Mouse (Mus musculus) kidney, adult 2 months (tissue): ENCODE measurements at regions not wholly inside any gene's neighbourhood (a gene's known extent, or its start where the extent isn't known, plus 50 kb on each side); places are given as distances from the start of the nearest gene placed in this dataset.

Experiments used
- DNase-seq: peaks from one replicate; pipeline ENCODE4 v3.0.0; 2021
- H3K27ac ChIP-seq: fragments of 200-500 bp; 2 replicates; pipeline ENCODE4 v1.5.1; 2012; ENCODE audit warnings: low read depth, low read length, control low read depth, inconsistent platforms; ENCODE audit not compliant: insufficient read depth
- H3K27me3 ChIP-seq: fragments of 200-500 bp; replicated peaks from 2 replicates; pipeline ENCODE4 v1.6.1; 2012; ENCODE audit warnings: mild to moderate bottlenecking, moderate library complexity, low read length, inconsistent platforms; ENCODE audit not compliant: control insufficient read depth, insufficient read depth
- H3K36me3 ChIP-seq: fragments of 200-500 bp; 2 replicates; pipeline ENCODE4 v1.6.1; 2012; ENCODE audit warnings: mild to moderate bottlenecking, moderate library complexity, low read length, inconsistent platforms; ENCODE audit not compliant: control insufficient read depth, insufficient read depth
- H3K4me1 ChIP-seq: fragments of 200-500 bp; 2 replicates; pipeline ENCODE4 v1.6.1; 2011; ENCODE audit warnings: low read length; ENCODE audit not compliant: control insufficient read depth, insufficient read depth
- H3K4me3 ChIP-seq: fragments of 200-500 bp; 2 replicates; pipeline ENCODE4 v1.5.1; 2011; ENCODE audit warnings: mild to moderate bottlenecking, low read depth, low read length, control low read depth; ENCODE audit not compliant: insufficient read depth
- CTCF ChIP-seq: fragments of 200-500 bp; conservative IDR thresholded peaks from 2 replicates; pipeline ENCODE4 v1.5.1; 2011; ENCODE audit warnings: low read depth, mild to moderate bottlenecking, control low read depth, low read length, moderate library complexity, mixed read lengths; ENCODE audit not compliant: insufficient read depth, insufficient read length
- POLR2A ChIP-seq: fragments of 200-500 bp; IDR thresholded peaks from one replicate; pipeline ENCODE4 v1.6.1; 2011; ENCODE audit warnings: low read depth, low read length, control low read depth
- WGBS: fragments of 180-500 bp; shearing (Covaris S2); methylation state at CpG from one replicate; pipeline ENCODE4 v1.1.7; 2018; 5-methylcytosine and 5-hydroxymethylcytosine counted together

DNA sequence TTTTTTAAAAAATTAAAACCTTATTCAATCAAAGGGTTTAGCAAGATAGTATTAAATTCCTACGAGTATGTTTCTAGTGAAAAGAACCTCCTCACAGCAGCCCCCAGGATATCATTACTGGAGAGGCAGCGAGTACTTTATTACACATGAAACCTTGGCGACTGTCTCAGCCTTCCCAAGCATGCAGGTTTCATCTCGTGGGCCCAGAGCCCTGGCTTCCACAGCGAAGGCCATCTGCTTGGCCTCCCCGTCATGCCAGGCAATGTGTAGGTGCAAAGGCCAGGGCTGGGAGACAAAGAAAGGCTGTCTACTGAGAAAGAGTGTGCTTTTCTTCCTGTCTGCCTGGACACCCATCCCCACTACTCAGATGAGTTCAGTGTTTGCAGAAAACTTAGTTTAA is 247.0 kb downstream of the Ptprc start:
- Histone ChIP-seq H3K4me3 (0 out of 2 replicates have a peak overlapping the region, but pooled peaks have one; percentile 26), H3K27ac (peak overlapping the region; percentile 80), H3K27me3 (no peaks in the 10 kb centered on the region), H3K4me1 (peaks cover 10% of the 10 kb centered on the region), H3K36me3 (no peaks in the 10 kb centered on the region)
- 33% methylated on average over 6 of the region's 6 CpGs for WGBS
- DNase-seq, result peak; percentile 38
- TF ChIP-seq CTCF (no peak), POLR2A (no peak)

DNA sequence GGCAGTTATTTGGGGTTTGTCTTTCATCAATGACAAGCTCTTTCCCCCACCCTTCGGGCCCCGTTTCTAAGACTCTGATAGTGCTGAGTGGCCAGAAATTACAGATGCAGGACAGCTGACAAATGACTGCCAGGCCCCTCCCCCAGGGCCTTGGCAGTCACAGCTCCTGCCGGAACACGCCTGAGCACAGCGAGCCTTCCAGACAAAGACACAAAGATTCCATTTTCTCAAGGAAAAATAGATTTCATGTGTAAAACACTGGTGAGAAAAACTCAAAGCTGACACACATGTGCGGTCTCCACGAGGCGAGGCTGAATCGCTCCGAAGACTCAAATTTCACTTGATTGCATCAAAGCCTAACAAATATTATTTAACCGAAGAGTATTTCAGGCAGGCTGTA is 247.6 kb downstream of the Ptprc start:
- Histone ChIP-seq H3K27me3 (no peaks in the 10 kb centered on the region), H3K4me3 (peak overlapping the region; percentile 12; the same call in 1 of the 2 replicates), H3K27ac (no peak overlapping the region), H3K4me1 (peaks cover 10% of the 10 kb centered on the region), H3K36me3 (no peaks in the 10 kb centered on the region)
- 16% methylated on average over 11 of the region's 11 CpGs for WGBS
- peak; percentile 78 for DNase-seq
- TF ChIP-seq POLR2A, result no peak
- TF ChIP-seq CTCF, result no peak

DNA sequence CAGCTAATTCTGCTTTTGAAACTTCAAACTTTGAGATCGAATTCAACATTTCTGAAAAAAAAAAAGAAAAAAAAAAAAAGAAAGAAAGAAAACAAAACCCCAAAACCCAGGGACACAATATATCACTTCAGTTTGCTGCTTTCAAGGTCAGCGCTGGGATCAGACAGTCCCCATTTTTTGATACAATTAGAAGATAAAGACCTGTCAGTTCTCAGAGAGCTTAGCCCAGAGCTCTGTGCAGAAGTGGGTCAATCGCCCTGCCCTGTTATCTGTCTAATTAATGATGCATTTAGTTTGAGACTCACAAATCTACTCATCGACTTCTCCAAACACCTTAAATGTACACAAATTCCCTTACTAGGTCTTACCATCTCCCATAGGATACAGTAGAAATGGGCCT is 249.2 kb downstream of the Ptprc start:
- DNase-seq, result no peak
- Histone ChIP-seq H3K27me3 (no peaks in the 10 kb centered on the region), H3K4me3 (no peak overlapping the region), H3K4me1 (peaks cover 10% of the 10 kb centered on the region), H3K36me3 (no peaks in the 10 kb centered on the region), H3K27ac (no peak overlapping the region)
- TF ChIP-seq CTCF, result no peak
- TF ChIP-seq POLR2A, result no peak
- WGBS, result 62% methylated on average over 4 of the region's 4 CpGs

GRCm38 (mm10) chr1:137924156-137924555 is 251.4 kb downstream of the Ptprc start:
- Histone ChIP-seq H3K4me1 (peaks cover 3% of the 10 kb centered on the region), H3K27me3 (no peaks in the 10 kb centered on the region), H3K4me3 (no peak overlapping the region), H3K36me3 (no peaks in the 10 kb centered on the region), H3K27ac (no peak overlapping the region)
- DNase-seq, result no peak
- no peak for TF ChIP-seq POLR2A
- TF ChIP-seq CTCF, result no peak
- WGBS, result 83% methylated on average over 6 of the region's 6 CpGs

DNA sequence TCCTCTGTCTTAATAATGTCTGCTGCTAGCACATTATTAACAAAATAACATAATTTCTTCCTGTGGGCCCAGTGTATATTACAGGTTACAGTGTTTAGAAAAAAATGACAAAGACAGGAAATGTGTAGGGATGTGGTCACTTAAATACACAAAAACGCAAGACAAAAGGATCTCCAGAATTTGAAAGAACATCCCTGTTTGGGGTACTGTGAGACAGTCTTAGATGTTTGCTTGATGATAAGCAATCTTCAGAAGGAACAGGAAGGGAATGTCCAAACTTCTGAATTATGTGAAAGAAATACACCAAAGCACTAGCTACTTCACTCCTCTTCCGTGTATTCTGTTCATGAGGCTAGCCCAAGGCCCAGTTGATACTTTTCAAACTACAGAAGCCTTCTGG is 251.8 kb downstream of the Ptprc start:
- WGBS, result 65% methylated on average over 2 of the region's 2 CpGs
- TF ChIP-seq CTCF, result no peak
- TF ChIP-seq POLR2A, result no peak

GRCm38 (mm10) chr1:137922769-137923168 is 252.7 kb downstream of the Ptprc start:
- Histone ChIP-seq H3K27me3 (no peaks in the 10 kb centered on the region), H3K27ac (no peak overlapping the region), H3K4me1 (no peaks in the 10 kb centered on the region; the same call in 1 of the 2 replicates), H3K4me3 (no peak overlapping the region), H3K36me3 (no peaks in the 10 kb centered on the region)
- 89% methylated on average over 7 of the region's 7 CpGs for WGBS
- TF ChIP-seq POLR2A (no peak), CTCF (no peak)
- DNase-seq, result no peak

More for the DNA sequence above, 251.8 kb downstream of the Ptprc start:
- no peak for DNase-seq
- no peak overlapping the region for H3K4me3 ChIP-seq
- no peak overlapping the region for H3K27ac ChIP-seq
- peaks cover 3% of the 10 kb centered on the region for H3K4me1 ChIP-seq
- H3K36me3 ChIP-seq, result no peaks in the 10 kb centered on the region
- H3K27me3 ChIP-seq, result no peaks in the 10 kb centered on the region

- no peak overlapping the region for H3K27ac ChIP-seq
- no peak for DNase-seq
- H3K4me1 ChIP-seq, result no peaks in the 10 kb centered on the region
- TF ChIP-seq CTCF, result no peak
- no peak for TF ChIP-seq POLR2A
- H3K36me3 ChIP-seq, result no peaks in the 10 kb centered on the region
- 91% methylated on average over 2 of the region's 2 CpGs for WGBS
- H3K4me3 ChIP-seq, result no peak overlapping the region
- no peaks in the 10 kb centered on the region for H3K27me3 ChIP-seq
Observed at GRCm38 (mm10) chr1:137921592-137921991, 253.9 kb downstream of the Ptprc start.
